25 mouse cellular contexts compared by ENCODE assay signal in genomic region chr5:115120978-115121377, GRCm38 (mm10). TPM values are rescaled to one million over a fixed set of nuclear protein-coding genes. Genes with fewer than 3 reads are reported as not detected.
DNase-seq lines count a peak whose midpoint lies in the region; ATAC-seq and TF ChIP-seq lines count a peak whose summit lies in the region.
"Had no signal": no experiment of that assay in that cellular context is flagged by ENCODE, and none has a peak within 500 bp of the region (broad histone marks: within the 10 kb centered on the region; RNA-seq: fewer than 3 reads in every experiment).

No protein-coding gene starts in this region.

- TF ChIP-seq CTCF in midbrain, postnatal 0 days (IDR thresholded peaks at IDR 0.05), result no peak

- H3K9ac ChIP-seq in forebrain, embryonic 14.5 days (ENCODE audit: low read length), result no peak overlapping the region
- H3K9ac ChIP-seq in forebrain, embryonic 15.5 days (replicated peaks), result no peak overlapping the region
- no peak overlapping the region for H3K9ac ChIP-seq in midbrain, postnatal 0 days (replicated peaks; ENCODE audit: low read length, poor library complexity, severe bottlenecking)
- no peak overlapping the region for H3K9ac ChIP-seq in midbrain, embryonic 13.5 days (replicated peaks)
- H3K9ac ChIP-seq: hindbrain, embryonic 15.5 days; limb, embryonic 13.5 days; liver, embryonic 14.5 days; neural tube, embryonic 12.5 days had no signal

- no peaks in the 10 kb centered on the region for H3K27me3 ChIP-seq in forebrain, embryonic 14.5 days (replicated peaks; ENCODE audit: control insufficient read depth, insufficient read depth, low read length)
- no peaks in the 10 kb centered on the region for H3K27me3 ChIP-seq in forebrain, embryonic 15.5 days
- H3K27me3 ChIP-seq in midbrain, postnatal 0 days (ENCODE audit: insufficient read depth, low read length), result no peaks in the 10 kb centered on the region
- H3K27me3 ChIP-seq in midbrain, embryonic 10.5 days (ENCODE audit: low read depth, poor library complexity, severe bottlenecking), result no peaks in the 10 kb centered on the region
- no peaks in the 10 kb centered on the region for H3K27me3 ChIP-seq in midbrain, embryonic 13.5 days
- H3K27me3 ChIP-seq: hindbrain, embryonic 15.5 days; limb, embryonic 13.5 days; megakaryocyte, embryonic 14.5 days; neural tube, embryonic 12.5 days had no signal

- WGBS in forebrain, embryonic 14.5 days, result 61% methylated on average over 5 of the region's 5 CpGs
- WGBS in forebrain, embryonic 15.5 days, result 57% methylated on average over 5 of the region's 5 CpGs
- 81% methylated on average over 5 of the region's 5 CpGs for WGBS in midbrain, postnatal 0 days
- WGBS in midbrain, embryonic 10.5 days, result 86% methylated on average over 5 of the region's 5 CpGs
- WGBS in midbrain, embryonic 13.5 days, result 89% methylated on average over 5 of the region's 5 CpGs

- no peak overlapping the region for H3K4me3 ChIP-seq in forebrain, embryonic 14.5 days (ENCODE audit: low read depth, low read length)
- no peak overlapping the region for H3K4me3 ChIP-seq in forebrain, embryonic 15.5 days
- H3K4me3 ChIP-seq in midbrain, postnatal 0 days (ENCODE audit: low read depth, low read length), result no peak overlapping the region
- H3K4me3 ChIP-seq in midbrain, embryonic 10.5 days, result no peak overlapping the region
- no peak overlapping the region for H3K4me3 ChIP-seq in midbrain, embryonic 13.5 days (replicated peaks)
- H3K4me3 ChIP-seq: hindbrain, embryonic 15.5 days; left cerebral cortex, adult 2 months; limb, embryonic 13.5 days; megakaryocyte, embryonic 14.5 days; neural tube, embryonic 12.5 days had no signal

- DNase-seq in forebrain, embryonic 14.5 days (ENCODE audit: low spot score), result peak; percentile 59
- DNase-seq in midbrain, postnatal 0 days (ENCODE audit: low spot score), result peak; percentile 39
- DNase-seq in midbrain, embryonic 10.5 days (ENCODE audit: low spot score), result no peak
- peak; percentile 62 to 68 for DNase-seq in cerebellum, adult 18-20 months
- peak; percentile 60 to 65 for DNase-seq in cerebellum, postnatal 36 days
- DNase-seq in lung, postnatal 4 days, result no peak
- DNase-seq: adrenal gland, adult 8-10 months; heart, postnatal 10 days; kidney, postnatal 10 days; right cerebral cortex, postnatal 14 days; thymus, postnatal 36 days had no signal

- no peaks in the 10 kb centered on the region for H3K9me3 ChIP-seq in forebrain, embryonic 14.5 days (replicated peaks; ENCODE audit: control insufficient read depth, low read length)
- H3K9me3 ChIP-seq in forebrain, embryonic 15.5 days, result no peaks in the 10 kb centered on the region
- H3K9me3 ChIP-seq in midbrain, postnatal 0 days (ENCODE audit: low read length), result no peaks in the 10 kb centered on the region
- no peaks in the 10 kb centered on the region for H3K9me3 ChIP-seq in midbrain, embryonic 10.5 days (replicated peaks)
- H3K9me3 ChIP-seq in midbrain, embryonic 13.5 days, result no peaks in the 10 kb centered on the region
- H3K9me3 ChIP-seq: hindbrain, embryonic 15.5 days; limb, embryonic 13.5 days; megakaryocyte, embryonic 14.5 days; neural tube, embryonic 12.5 days had no signal

- H3K4me1 ChIP-seq in forebrain, embryonic 14.5 days (ENCODE audit: control insufficient read depth, insufficient read depth, low read length), result no peaks in the 10 kb centered on the region
- H3K4me1 ChIP-seq in forebrain, embryonic 15.5 days, result peaks cover 20% of the 10 kb centered on the region
- H3K4me1 ChIP-seq in midbrain, postnatal 0 days (ENCODE audit: insufficient read depth, low read length), result peaks cover 7% of the 10 kb centered on the region
- H3K4me1 ChIP-seq in midbrain, embryonic 10.5 days, result peaks cover 23% of the 10 kb centered on the region
- H3K4me1 ChIP-seq in midbrain, embryonic 13.5 days (replicated peaks), result peaks cover 27% of the 10 kb centered on the region

- ATAC-seq in forebrain, embryonic 14.5 days, result no peak
- ATAC-seq in forebrain, embryonic 15.5 days (replicated peaks), result no peak
- ATAC-seq in midbrain, postnatal 0 days (ENCODE audit: low FRiP score), result no peak
- no peak for ATAC-seq in midbrain, embryonic 13.5 days
- ATAC-seq: forebrain, embryonic 16.5 days; intestine, postnatal 0 days; lung, postnatal 0 days had no signal

- no peak overlapping the region for H3K4me2 ChIP-seq in forebrain, embryonic 14.5 days (ENCODE audit: low read length)
- H3K4me2 ChIP-seq in forebrain, embryonic 15.5 days (replicated peaks), result no peak overlapping the region
- H3K4me2 ChIP-seq in midbrain, postnatal 0 days (ENCODE audit: low read depth, low read length, poor library complexity, severe bottlenecking), result no peak overlapping the region
- H3K4me2 ChIP-seq in midbrain, embryonic 13.5 days (replicated peaks), result no peak overlapping the region
- H3K4me2 ChIP-seq: hindbrain, embryonic 15.5 days; limb, embryonic 13.5 days; neural tube, embryonic 12.5 days had no signal

- H3K27ac ChIP-seq in forebrain, embryonic 14.5 days (ENCODE audit: low read depth, low read length), result no peak overlapping the region
- no peak overlapping the region for H3K27ac ChIP-seq in forebrain, embryonic 15.5 days (replicated peaks)
- H3K27ac ChIP-seq in midbrain, postnatal 0 days (ENCODE audit: low read depth, low read length), result no peak overlapping the region
- H3K27ac ChIP-seq in midbrain, embryonic 10.5 days (replicated peaks), result no peak overlapping the region
- H3K27ac ChIP-seq in midbrain, embryonic 13.5 days, result no peak overlapping the region
- H3K27ac ChIP-seq: hindbrain, embryonic 15.5 days; limb, embryonic 13.5 days; liver, embryonic 14.5 days; neural tube, embryonic 12.5 days had no signal

- peaks cover 24% of the 10 kb centered on the region for H3K36me3 ChIP-seq in forebrain, embryonic 14.5 days (ENCODE audit: control insufficient read depth, insufficient read depth, low read length)
- peaks cover 6% of the 10 kb centered on the region for H3K36me3 ChIP-seq in forebrain, embryonic 15.5 days
- peaks cover 13% of the 10 kb centered on the region for H3K36me3 ChIP-seq in midbrain, postnatal 0 days (ENCODE audit: insufficient read depth, low read length)
- peaks cover 60% of the 10 kb centered on the region for H3K36me3 ChIP-seq in midbrain, embryonic 10.5 days
- H3K36me3 ChIP-seq in midbrain, embryonic 13.5 days, result peaks cover 43% of the 10 kb centered on the region

RNA-seq across cellular contexts. Expression of gene Acads, which starts 1.8 kb away (rescaled TPM):
- polyA plus RNA-seq in forebrain, embryonic 14.5 days (2014; fragmentation: Nextera tagmentation; extraction: Ambion mirVana), result 17.7 and 18.8 TPM in 2 replicates
- 22.3 and 24.1 TPM in 2 replicates for polyA plus RNA-seq in forebrain, embryonic 15.5 days (2015; fragmentation: Nextera tagmentation; extraction: Ambion mirVana)
- 16.5 and 17.4 TPM in 2 replicates for total RNA-seq in midbrain, postnatal 0 days (2014; rRNA removed)
- polyA plus RNA-seq in midbrain, postnatal 0 days (2015; fragmentation: Nextera tagmentation; extraction: Ambion mirVana), result 13.4 and 14.1 TPM in 2 replicates
- 60.0 and 65.2 TPM in 2 replicates for polyA plus RNA-seq in midbrain, embryonic 10.5 days (2016; fragmentation: Nextera tagmentation; extraction: Ambion mirVana)
- 21.0 and 25.1 TPM in 2 replicates for polyA plus RNA-seq in midbrain, embryonic 13.5 days (2015; fragmentation: Nextera tagmentation; extraction: Ambion mirVana)

RNA-seq across cellular contexts. Expression of gene Unc119b, which starts 13.8 kb away (rescaled TPM):
- polyA plus RNA-seq in forebrain, embryonic 14.5 days (2014; fragmentation: Nextera tagmentation; extraction: Ambion mirVana), result 35.4 and 37.8 TPM in 2 replicates
- 44.4 and 46.2 TPM in 2 replicates for polyA plus RNA-seq in forebrain, embryonic 15.5 days (2015; fragmentation: Nextera tagmentation; extraction: Ambion mirVana)
- total RNA-seq in midbrain, postnatal 0 days (2014; rRNA removed), result 28.4 and 30.0 TPM in 2 replicates
- polyA plus RNA-seq in midbrain, postnatal 0 days (2015; fragmentation: Nextera tagmentation; extraction: Ambion mirVana), result 16.9 and 18.4 TPM in 2 replicates
- polyA plus RNA-seq in midbrain, embryonic 10.5 days (2016; fragmentation: Nextera tagmentation; extraction: Ambion mirVana), result 66.7 and 68.7 TPM in 2 replicates
- polyA plus RNA-seq in midbrain, embryonic 13.5 days (2015; fragmentation: Nextera tagmentation; extraction: Ambion mirVana), result 37.4 and 43.4 TPM in 2 replicates

RNA-seq across cellular contexts. Expression of gene Gm10401, which starts 22.9 kb away (rescaled TPM):
- polyA plus RNA-seq in forebrain, embryonic 14.5 days (2014; fragmentation: Nextera tagmentation; extraction: Ambion mirVana), result 39.4 and 50.4 TPM in 2 replicates
- 34.6 and 35.0 TPM in 2 replicates for polyA plus RNA-seq in forebrain, embryonic 15.5 days (2015; fragmentation: Nextera tagmentation; extraction: Ambion mirVana)
- total RNA-seq in midbrain, postnatal 0 days (2014; rRNA removed), result not detected in 2 replicates
- polyA plus RNA-seq in midbrain, postnatal 0 days (2015; fragmentation: Nextera tagmentation; extraction: Ambion mirVana), result 42.9 and 44.1 TPM in 2 replicates
- 23.5 and 25.4 TPM in 2 replicates for polyA plus RNA-seq in midbrain, embryonic 10.5 days (2016; fragmentation: Nextera tagmentation; extraction: Ambion mirVana)
- polyA plus RNA-seq in midbrain, embryonic 13.5 days (2015; fragmentation: Nextera tagmentation; extraction: Ambion mirVana), result 39.0 and 41.9 TPM in 2 replicates
- total RNA-seq: adrenal gland, adult 8-10 months; gastrocnemius, adult 18-20 months; heart, adult 18-20 months; heart, postnatal 10 days; left cerebral cortex, adult 2 months had no signal
- polyA plus RNA-seq: G1E had no signal

RNA-seq across cellular contexts. Expression of gene Mlec, which starts 37.0 kb away (rescaled TPM):
- 11.4 and 12.5 TPM in 2 replicates for polyA plus RNA-seq in forebrain, embryonic 14.5 days (2014; fragmentation: Nextera tagmentation; extraction: Ambion mirVana)
- polyA plus RNA-seq in forebrain, embryonic 15.5 days (2015; fragmentation: Nextera tagmentation; extraction: Ambion mirVana), result 22.7 and 27.7 TPM in 2 replicates
- total RNA-seq in midbrain, postnatal 0 days (2014; rRNA removed), result 61.7 and 64.6 TPM in 2 replicates
- 11.4 and 16.2 TPM in 2 replicates for polyA plus RNA-seq in midbrain, postnatal 0 days (2015; fragmentation: Nextera tagmentation; extraction: Ambion mirVana)
- 56.5 and 69.5 TPM in 2 replicates for polyA plus RNA-seq in midbrain, embryonic 10.5 days (2016; fragmentation: Nextera tagmentation; extraction: Ambion mirVana)
- 21.1 and 25.3 TPM in 2 replicates for polyA plus RNA-seq in midbrain, embryonic 13.5 days (2015; fragmentation: Nextera tagmentation; extraction: Ambion mirVana)

Comparison
In these comparisons a context has a peak if more than half of its experiments do, and no peak if none do; other contexts are left out.
1. DNase-seq: peak in forebrain, embryonic 14.5 days (single experiment), midbrain, postnatal 0 days (single experiment), cerebellum, adult 18-20 months (2 of 2) and cerebellum, postnatal 36 days (2 of 2); none in midbrain, embryonic 10.5 days (single experiment) and lung, postnatal 4 days (0 of 2).